Mouse (Mus musculus) cerebellum, adult 9-11 months (tissue): ENCODE results near the gene Dusp13.
A peak's percentile ranks its signal among the peaks of the same experiment; 100 is the strongest.

ENCODE experiments used
- DNase-seq: peaks from one replicate; pipeline ENCODE4 v3.0.0; 2022

The Dusp13 gene

GRCm38 (mm10) chr14:21746846-21747245 is 4.1 kb downstream of the Dusp13 start:
- DNase-seq: no peak

DNA sequence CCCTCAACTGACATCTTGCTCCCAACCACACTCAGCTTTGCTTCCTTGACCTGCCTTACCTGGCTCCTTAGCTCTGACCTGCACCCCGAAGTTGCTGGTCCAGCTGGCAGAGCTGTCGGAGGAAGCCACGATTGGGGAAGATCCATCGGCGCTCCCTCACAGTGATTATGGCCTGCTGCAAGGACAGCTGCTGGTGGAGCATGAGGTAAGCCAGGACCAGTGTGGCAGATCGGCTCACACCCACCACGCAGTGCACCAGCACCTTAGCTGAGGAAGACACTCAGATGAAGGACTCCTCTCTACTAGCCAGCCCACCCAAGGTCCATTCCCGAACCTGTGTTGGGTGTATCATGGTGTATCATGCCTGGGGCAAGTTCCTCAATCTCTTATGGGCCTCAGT is 4.7 kb downstream of the Dusp13 start:
- DNase-seq: no peak

DNA sequence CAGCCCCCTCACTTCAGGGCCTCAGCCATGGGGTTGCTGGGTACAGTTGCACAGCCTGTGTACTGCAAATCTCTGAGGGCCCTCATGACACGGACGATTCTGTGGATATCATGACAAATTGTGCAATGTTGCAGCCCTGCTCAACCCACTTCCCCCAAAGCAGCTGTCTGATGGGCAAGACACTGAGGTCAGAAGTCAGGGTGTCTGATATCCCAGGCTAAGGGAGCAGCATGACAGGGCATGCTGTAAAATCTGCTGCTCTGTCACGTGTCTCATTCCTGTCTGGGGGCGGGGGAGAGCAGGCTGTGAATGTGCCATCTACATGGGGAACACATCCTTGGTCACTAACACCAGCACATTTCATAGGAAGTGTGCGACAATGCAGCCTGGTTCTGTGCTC is 5.8 kb downstream of the Dusp13 start:
- no peak for DNase-seq

GRCm38 (mm10) chr14:21744169-21744568 is 6.8 kb downstream of the Dusp13 start:
- no peak for DNase-seq

- no peak for DNase-seq
Measured at GRCm38 (mm10) chr14:21742441-21742840, 8.5 kb downstream of the Dusp13 start.

GRCm38 (mm10) chr14:21741786-21742185 is 9.2 kb downstream of the Dusp13 start:
- peak; percentile 69 for DNase-seq

- no peak for DNase-seq
Measured at GRCm38 (mm10) chr14:21741314-21741713, 9.7 kb downstream of the Dusp13 start.

GRCm38 (mm10) chr14:21740345-21740744 is 10.6 kb downstream of the Dusp13 start:
- no peak for DNase-seq

DNA sequence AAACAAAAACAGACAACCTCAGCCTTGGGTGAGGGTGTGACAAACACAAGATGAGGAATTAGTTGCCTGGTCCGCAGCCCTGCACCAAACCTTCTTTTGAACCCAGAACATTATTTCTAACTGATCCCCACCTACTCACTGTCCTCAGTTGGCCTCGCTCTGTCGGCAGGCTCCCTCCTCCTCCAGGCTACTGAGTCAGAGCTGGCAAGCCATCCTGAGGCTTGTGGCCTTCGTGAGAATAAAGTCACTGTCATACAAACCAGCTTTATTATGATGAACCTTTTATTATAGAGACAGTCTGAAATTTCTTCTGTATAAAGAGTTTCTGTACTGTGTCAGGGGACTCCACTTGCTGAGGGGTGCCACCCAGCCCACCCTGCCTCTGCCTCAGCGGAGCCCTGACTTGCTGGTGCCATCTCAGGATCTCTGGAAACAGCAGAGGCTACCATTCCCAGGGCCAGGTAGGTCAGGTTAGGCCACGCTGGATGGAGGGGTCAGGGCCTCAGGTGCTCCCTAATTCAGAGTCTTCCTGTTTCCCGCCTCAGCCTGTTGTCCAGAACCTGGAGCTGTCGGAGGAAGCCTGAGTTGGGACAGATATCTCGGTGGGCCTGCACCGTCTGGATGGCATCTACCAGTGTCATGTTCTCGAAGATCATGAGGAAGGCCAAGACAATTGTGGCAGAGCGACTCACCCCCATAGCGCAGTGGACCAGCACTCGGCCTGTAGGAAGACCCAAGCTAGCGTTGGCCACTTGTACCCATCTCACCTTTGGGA is 17.7 kb downstream of the Dusp13 start:
- DNase-seq: no peak

- DNase-seq: no peak
Measured at GRCm38 (mm10) chr14:21729936-21730335, 21.0 kb downstream of the Dusp13 start.

DNA sequence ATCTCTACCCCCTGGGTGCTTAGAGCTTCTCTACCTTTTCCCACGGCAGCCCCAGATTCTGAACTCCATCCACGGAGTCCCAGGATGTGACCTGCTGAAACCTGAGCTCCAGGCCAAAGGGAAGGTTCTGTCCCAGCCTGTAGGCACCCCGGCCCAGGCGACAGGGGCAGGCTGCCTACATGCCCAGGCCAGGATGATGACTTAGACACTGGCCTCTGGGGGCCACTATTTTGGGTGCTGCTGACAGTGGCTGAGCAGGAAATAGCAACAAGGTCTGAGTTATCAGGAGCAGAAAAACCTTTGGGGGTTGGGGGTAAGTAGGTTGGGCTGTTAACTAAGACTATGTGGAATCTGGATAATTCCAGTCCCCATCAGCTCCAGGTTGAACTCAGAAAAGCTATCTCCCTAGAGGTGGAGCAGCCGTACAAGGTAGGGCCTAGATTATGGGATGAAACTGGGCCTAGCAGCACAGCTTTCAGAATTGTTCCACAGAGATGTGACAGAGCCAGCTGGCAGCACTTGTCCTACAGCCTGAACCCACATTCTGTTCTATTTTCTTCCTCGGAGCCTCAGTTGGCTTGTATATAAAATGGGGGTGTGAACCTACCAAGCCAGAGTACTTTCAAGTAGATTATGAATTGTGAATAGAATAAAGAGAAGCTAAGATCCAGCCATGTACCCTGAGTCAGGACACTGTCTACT is 21.8 kb downstream of the Dusp13 start:
- DNase-seq: no peak

- no peak for DNase-seq
Measured at GRCm38 (mm10) chr14:21722021-21722698, 28.8 kb downstream of the Dusp13 start.

DNA sequence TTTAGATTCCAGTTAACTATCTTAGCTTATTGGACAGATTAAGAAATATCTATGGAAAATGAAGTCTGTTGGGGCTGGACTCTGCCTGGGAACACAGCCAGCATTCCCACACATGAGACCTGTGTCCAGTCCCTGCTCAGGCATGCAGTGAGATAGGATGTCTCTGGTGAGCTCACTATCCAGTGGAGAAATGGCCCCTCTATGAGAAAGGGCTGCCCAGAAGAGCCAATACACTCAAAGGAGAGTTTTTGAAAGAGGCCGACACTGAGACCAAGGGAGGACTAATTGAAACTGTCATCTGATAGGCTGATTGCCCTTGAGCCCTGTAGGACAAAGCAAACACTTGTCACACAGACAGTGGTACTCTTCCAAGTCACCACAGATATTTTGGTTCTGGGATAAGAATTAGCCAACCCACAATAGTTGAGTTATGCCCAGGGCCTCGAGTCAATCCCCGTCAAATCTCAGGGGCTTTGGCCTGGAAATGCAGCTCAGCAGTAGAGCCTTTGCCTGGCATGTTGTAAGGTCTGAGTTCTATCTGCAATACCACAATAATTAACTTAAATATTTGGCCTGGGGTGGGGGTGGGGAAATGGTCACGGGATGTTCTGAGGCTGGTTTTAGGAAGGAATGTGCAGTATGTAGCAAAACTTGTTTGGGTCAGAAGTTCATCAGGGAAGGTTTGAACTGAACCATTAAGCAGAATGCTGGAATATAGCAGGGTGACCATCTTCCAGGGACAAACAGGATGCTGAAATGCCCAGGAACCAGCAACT is 30.4 kb downstream of the Dusp13 start:
- DNase-seq: no peak

- DNase-seq: no peak
Measured at GRCm38 (mm10) chr14:21719646-21720383, 31.2 kb downstream of the Dusp13 start.

DNA sequence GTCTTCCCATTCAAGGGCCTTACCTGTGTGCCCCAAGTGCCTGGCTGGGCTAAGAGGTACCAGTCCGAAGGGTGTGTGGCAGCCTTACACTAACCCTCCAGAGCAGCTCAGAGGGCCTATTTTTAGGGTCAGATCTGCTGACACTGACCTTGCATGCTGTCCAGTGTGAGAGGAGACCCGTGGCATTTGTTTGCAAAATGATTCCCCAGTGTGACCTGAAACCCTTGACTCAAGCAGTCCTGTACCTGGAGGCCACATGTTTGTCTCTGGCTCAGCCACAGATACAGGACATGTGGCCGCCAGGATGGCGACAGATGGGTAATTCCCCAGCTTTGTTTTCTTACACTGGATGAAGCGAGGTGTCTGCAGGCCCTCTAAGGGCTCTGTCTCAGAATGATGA is 36.5 kb downstream of the Dusp13 start, which contains the start of gene Dupd1:
Gene Dupd1, minus strand, starts transcription at position 91 of the 400 bp plus-strand sequence.
- no peak for DNase-seq

- DNase-seq: no peak
Measured at GRCm38 (mm10) chr14:21711231-21711630, 39.8 kb downstream of the Dusp13 start.

DNA sequence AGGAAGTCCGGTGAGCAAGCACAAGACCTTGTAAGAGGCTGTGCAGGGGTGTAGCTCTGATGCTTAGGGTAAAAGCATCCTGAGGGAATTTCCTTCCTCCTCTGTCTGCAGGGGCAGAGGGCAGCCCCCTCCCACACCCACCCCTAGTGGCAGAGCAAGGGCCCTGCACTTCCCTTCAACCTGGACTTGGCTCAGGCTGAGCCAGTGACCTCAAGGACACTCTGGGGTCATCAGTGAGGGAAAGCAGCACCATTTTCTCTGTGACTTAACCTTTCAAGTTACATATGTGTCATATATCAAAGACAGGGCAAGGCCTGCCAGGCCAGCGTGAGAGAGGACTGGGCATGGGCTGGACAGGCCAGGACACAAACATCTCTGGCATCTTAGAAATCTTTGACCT is 41.4 kb downstream of the Dusp13 start:
- no peak for DNase-seq

GRCm38 (mm10) chr14:21706759-21707571 is 44.0 kb downstream of the Dusp13 start:
- no peak for DNase-seq

GRCm38 (mm10) chr14:21705462-21705861 is 45.5 kb downstream of the Dusp13 start:
- no peak for DNase-seq

- DNase-seq: no peak
Measured at GRCm38 (mm10) chr14:21703255-21703654, 47.7 kb downstream of the Dusp13 start.

- DNase-seq: no peak
Measured at GRCm38 (mm10) chr14:21702691-21703090, 48.3 kb downstream of the Dusp13 start.
